Mouse (Mus musculus) spleen, adult 2 months (tissue): ENCODE results near the gene Cnep1r1.

ENCODE experiments used
- CTCF ChIP-seq: fragments of 200-500 bp; IDR thresholded peaks from 2 replicates; pipeline ENCODE4 v1.5.1; 2011; ENCODE audit warnings: mild to moderate bottlenecking, inconsistent platforms; ENCODE audit not compliant: insufficient read depth, insufficient read length, insufficient replicate concordance; ENCODE audit errors: extremely low read depth
- POLR2A ChIP-seq: fragments of 200-500 bp; IDR thresholded peaks from 2 replicates; pipeline ENCODE4 v1.6.1; 2011; ENCODE audit warnings: low read depth, low read length, inconsistent platforms

- TF ChIP-seq CTCF (no peak), POLR2A (no peak)
Observed at GRCm38 (mm10) chr8:88124850-88125249, 6.3 kb downstream of the Cnep1r1 start.
